Mouse (Mus musculus) intestine, embryonic 16.5 days (tissue): ENCODE data around the gene Lrmda. TPM values are rescaled to one million over a fixed set of nuclear protein-coding genes. Genes with fewer than 3 reads are reported as not detected.

ENCODE experiments used
- ATAC-seq: fragments of 200-750 bp; cut with Nextera tagmentation; 2 replicates; pipeline ENCODE4 v1.8.0; 2017; ENCODE audit warnings: moderate TSS enrichment, moderate library complexity
- H3K27ac ChIP-seq: fragments of 300-500 bp; sonication (generic); 2 replicates; pipeline ENCODE4 v1.5.1; 2014; ENCODE audit warnings: mild to moderate bottlenecking, low read length
- H3K27me3 ChIP-seq: fragments of 300-500 bp; sonication (generic); replicated peaks from 2 replicates; pipeline ENCODE4 v1.6.1; 2014; ENCODE audit warnings: low read length, control low read depth, mixed read lengths; ENCODE audit not compliant: control insufficient read depth, insufficient read depth
- H3K36me3 ChIP-seq: fragments of 300-500 bp; sonication (generic); 2 replicates; pipeline ENCODE4 v1.6.1; 2014; ENCODE audit warnings: low read length, control low read depth; ENCODE audit not compliant: control insufficient read depth, insufficient read depth
- H3K4me1 ChIP-seq: fragments of 300-500 bp; sonication (generic); 2 replicates; pipeline ENCODE4 v1.6.1; 2014; ENCODE audit warnings: low read length, control low read depth, mixed read lengths; ENCODE audit not compliant: control insufficient read depth, insufficient read depth
- H3K4me2 ChIP-seq: fragments of 300-500 bp; sonication (generic); 2 replicates; pipeline ENCODE4 v1.6.1; 2014; ENCODE audit warnings: low read depth, low read length, control low read depth
- H3K4me3 ChIP-seq: fragments of 300-500 bp; sonication (generic); 2 replicates; pipeline ENCODE4 v1.5.1; 2014; ENCODE audit warnings: mild to moderate bottlenecking, low read length
- H3K9ac ChIP-seq: fragments of 300-500 bp; sonication (generic); 2 replicates; pipeline ENCODE4 v1.6.1; 2014; ENCODE audit warnings: low read depth, low read length
- H3K9me3 ChIP-seq: fragments of 300-500 bp; sonication (generic); 2 replicates; pipeline ENCODE4 v1.6.1; 2016; ENCODE audit warnings: low read length, control low read depth; ENCODE audit not compliant: control insufficient read depth
- WGBS: fragments of 180-500 bp; shearing (Covaris S2); extraction: QIAGEN DNeasy Blood & Tissue Kit; methylation state at CpG from one replicate; pipeline ENCODE4 v1.1.7; 2014; 5-methylcytosine and 5-hydroxymethylcytosine counted together
- polyA plus RNA-seq: library from polyadenylated mRNA; unstranded; fragments of >200 nt; fragmentation: Nextera tagmentation; extraction: Ambion mirVana; gene quantifications from 2 replicates; pipeline ENCODE4 v1.2.1, GENCODE M21; 2015

Gene Lrmda
- polyA plus RNA-seq, 1 experiment from 2014 or later = 0.53 TPM

DNA sequence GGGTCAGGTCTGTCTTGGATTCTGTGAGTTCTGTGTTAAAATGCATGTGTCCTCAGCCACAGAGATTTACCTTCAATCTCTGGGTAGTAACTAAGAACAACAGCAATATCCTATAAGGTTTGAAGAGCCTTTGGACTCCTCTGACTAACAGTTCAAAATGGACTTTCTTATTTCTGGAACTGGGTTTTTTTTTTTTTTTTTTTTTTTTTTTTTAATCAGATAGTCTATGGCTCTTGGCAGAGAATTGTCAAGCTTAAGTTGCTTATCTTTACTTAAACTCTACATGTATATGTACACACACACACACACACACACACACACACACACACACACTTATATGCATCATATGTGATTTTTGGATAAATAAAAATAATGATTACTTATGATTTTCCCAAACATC is 723.0 kb downstream of the Lrmda start:
- H3K9ac ChIP-seq = no peak overlapping the region
- H3K27me3 ChIP-seq = no peaks in the 10 kb centered on the region
- ATAC-seq = no peak
- peaks cover 5% of the 10 kb centered on the region; the same call in 1 of the 2 replicates for H3K4me1 ChIP-seq
- H3K27ac ChIP-seq = no peak overlapping the region
- no peaks in the 10 kb centered on the region for H3K36me3 ChIP-seq
- H3K9me3 ChIP-seq = no peaks in the 10 kb centered on the region
- no peak overlapping the region for H3K4me3 ChIP-seq
- no peak overlapping the region for H3K4me2 ChIP-seq

DNA sequence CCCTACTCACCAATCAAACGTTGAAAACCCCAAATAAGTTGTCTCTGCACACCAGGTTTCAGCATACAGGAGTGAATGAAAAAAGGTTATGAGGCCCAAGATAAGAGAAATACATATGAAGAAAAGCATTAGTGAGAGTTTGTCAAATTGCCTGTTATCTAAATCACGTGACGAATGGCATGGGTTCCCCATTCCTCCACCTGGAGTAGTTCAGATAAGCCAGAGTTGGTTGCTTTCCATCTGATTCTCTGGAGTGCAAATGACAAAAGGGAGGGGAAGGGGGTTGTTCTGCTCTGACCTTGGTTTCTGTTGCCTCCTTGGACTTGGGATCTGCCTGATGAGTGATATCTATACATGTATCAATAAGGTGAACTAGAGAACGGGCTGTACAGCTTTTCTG is 723.8 kb downstream of the Lrmda start:
- Histone ChIP-seq H3K36me3 (no peaks in the 10 kb centered on the region), H3K27ac (no peak overlapping the region), H3K9ac (no peak overlapping the region), H3K27me3 (no peaks in the 10 kb centered on the region), H3K4me2 (no peak overlapping the region), H3K9me3 (no peaks in the 10 kb centered on the region), H3K4me1 (peaks cover 5% of the 10 kb centered on the region; the same call in 1 of the 2 replicates), H3K4me3 (no peak overlapping the region)
- 49% methylated on average over 4 of the region's 4 CpGs for WGBS
- ATAC-seq = 0 out of 2 replicates have a peak, but pooled peaks have one; percentile 21

GRCm38 (mm10) chr14:22744701-22745100 is 725.2 kb downstream of the Lrmda start:
- WGBS = 54% methylated on average over 5 of the region's 5 CpGs
- H3K27ac ChIP-seq = no peak overlapping the region
- no peaks in the 10 kb centered on the region for H3K36me3 ChIP-seq
- H3K9ac ChIP-seq = no peak overlapping the region
- H3K4me1 ChIP-seq = peaks cover 5% of the 10 kb centered on the region; the same call in 1 of the 2 replicates
- H3K4me3 ChIP-seq = no peak overlapping the region
- no peaks in the 10 kb centered on the region for H3K9me3 ChIP-seq
- no peak for ATAC-seq
- H3K27me3 ChIP-seq = no peaks in the 10 kb centered on the region
- H3K4me2 ChIP-seq = no peak overlapping the region

GRCm38 (mm10) chr14:22745263-22745881 is 725.9 kb downstream of the Lrmda start:
- ATAC-seq = no peak
- Histone ChIP-seq H3K4me3 (no peak overlapping the region), H3K4me1 (peaks cover 5% of the 10 kb centered on the region; the same call in 1 of the 2 replicates), H3K9ac (no peak overlapping the region), H3K27me3 (no peaks in the 10 kb centered on the region), H3K36me3 (no peaks in the 10 kb centered on the region), H3K27ac (no peak overlapping the region), H3K4me2 (no peak overlapping the region), H3K9me3 (no peaks in the 10 kb centered on the region)
- 58% methylated on average over 1 of the region's 1 CpGs for whole genome bisulfite sequencing

- Histone ChIP-seq H3K9me3 (no peaks in the 10 kb centered on the region), H3K27ac (peak overlapping the region; percentile 19), H3K36me3 (no peaks in the 10 kb centered on the region), H3K4me1 (peaks cover 5% of the 10 kb centered on the region; the same call in 1 of the 2 replicates), H3K4me2 (no peak overlapping the region), H3K9ac (no peak overlapping the region), H3K27me3 (no peaks in the 10 kb centered on the region), H3K4me3 (no peak overlapping the region)
- 0 out of 2 replicates have a peak, but pooled peaks have one; percentile 38 for ATAC-seq
- 14% methylated on average over 5 of the region's 5 CpGs for WGBS
These were observed 726.5 kb downstream of the Lrmda start for GRCm38 (mm10) chr14:22745882-22746480.

DNA sequence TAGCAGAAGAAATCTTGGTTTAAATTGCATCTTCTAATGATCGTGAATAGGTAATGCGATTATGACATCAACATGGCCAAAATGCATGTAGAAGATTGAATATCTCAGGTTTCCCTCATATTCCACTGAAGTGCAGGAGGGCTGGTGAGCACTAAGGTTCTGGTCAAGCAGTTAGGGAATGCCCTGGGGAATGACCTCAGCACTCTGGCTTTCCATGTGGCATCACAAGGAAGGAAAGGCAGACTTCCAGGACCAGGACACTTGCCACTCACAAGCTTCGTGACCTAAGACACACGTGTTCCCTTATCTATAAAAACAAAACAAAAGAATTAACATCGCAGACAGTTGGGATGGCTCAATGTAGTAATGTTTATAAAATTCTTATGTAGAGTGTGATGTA is 728.3 kb downstream of the Lrmda start:
- Histone ChIP-seq H3K4me3 (no peak overlapping the region), H3K27me3 (no peaks in the 10 kb centered on the region), H3K9me3 (no peaks in the 10 kb centered on the region), H3K4me2 (no peak overlapping the region), H3K9ac (no peak overlapping the region), H3K27ac (no peak overlapping the region), H3K36me3 (no peaks in the 10 kb centered on the region), H3K4me1 (peaks cover 5% of the 10 kb centered on the region; the same call in 1 of the 2 replicates)
- no peak for ATAC-seq
- 83% methylated on average over 5 of the region's 5 CpGs for WGBS

GRCm38 (mm10) chr14:22750409-22750808 is 730.9 kb downstream of the Lrmda start:
- Histone ChIP-seq H3K9ac (no peak overlapping the region), H3K36me3 (no peaks in the 10 kb centered on the region), H3K4me3 (no peak overlapping the region), H3K27me3 (no peaks in the 10 kb centered on the region), H3K27ac (0 out of 2 replicates have a peak overlapping the region, but pooled peaks have one; percentile 42), H3K4me1 (peaks cover 5% of the 10 kb centered on the region; the same call in 1 of the 2 replicates), H3K4me2 (no peak overlapping the region), H3K9me3 (no peaks in the 10 kb centered on the region)
- ATAC-seq = no peak

GRCm38 (mm10) chr14:22751290-22751689 is 731.8 kb downstream of the Lrmda start:
- peak; percentile 63; the same call in 1 of the 2 replicates for ATAC-seq
- whole genome bisulfite sequencing = 58% methylated on average over 10 of the region's 10 CpGs
- peak overlapping the region; percentile 42; the same call in 1 of the 2 replicates for H3K27ac ChIP-seq

DNA sequence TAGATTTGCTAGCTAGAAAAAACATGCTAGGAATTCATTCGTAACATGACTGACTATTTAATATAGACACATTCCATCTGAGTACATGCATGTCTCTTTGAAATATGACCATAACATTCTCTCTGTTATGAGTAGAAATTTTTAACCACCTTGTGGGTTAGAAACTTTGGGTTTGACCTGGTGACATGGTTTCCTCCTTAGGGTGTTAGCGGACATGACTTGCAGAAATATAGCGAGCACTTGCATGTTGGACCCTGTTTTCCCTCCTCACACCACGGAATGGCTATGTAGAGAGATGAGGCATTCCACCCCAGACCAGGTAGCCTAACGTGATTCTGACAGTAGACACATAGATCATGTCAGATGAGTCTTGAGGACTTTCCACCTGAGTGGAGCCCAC is 735.1 kb downstream of the Lrmda start:
- Histone ChIP-seq H3K9ac (no peak overlapping the region), H3K27me3 (no peaks in the 10 kb centered on the region), H3K36me3 (no peaks in the 10 kb centered on the region), H3K4me1 (no peaks in the 10 kb centered on the region), H3K9me3 (no peaks in the 10 kb centered on the region), H3K4me3 (no peak overlapping the region), H3K27ac (no peak overlapping the region), H3K4me2 (no peak overlapping the region)
- no peak for ATAC-seq
- 84% methylated on average over 5 of the region's 5 CpGs for WGBS

More at GRCm38 (mm10) chr14:22751290-22751689, 731.8 kb downstream of the Lrmda start:
- H3K9me3 ChIP-seq = no peaks in the 10 kb centered on the region
- no peak overlapping the region for H3K9ac ChIP-seq
- H3K36me3 ChIP-seq = no peaks in the 10 kb centered on the region
- no peak overlapping the region for H3K4me2 ChIP-seq
- no peaks in the 10 kb centered on the region for H3K27me3 ChIP-seq
- no peak overlapping the region for H3K4me3 ChIP-seq
- peaks cover 3% of the 10 kb centered on the region; the same call in 1 of the 2 replicates for H3K4me1 ChIP-seq
